Mouse (Mus musculus): ENCODE data around the gene Nck2.
"Not testable (repeated sequence)": the region's sequence is repeated elsewhere in the genome, so short reads cannot be mapped to it uniquely, and the experiment has no call there.

Gene Nck2

DNA sequence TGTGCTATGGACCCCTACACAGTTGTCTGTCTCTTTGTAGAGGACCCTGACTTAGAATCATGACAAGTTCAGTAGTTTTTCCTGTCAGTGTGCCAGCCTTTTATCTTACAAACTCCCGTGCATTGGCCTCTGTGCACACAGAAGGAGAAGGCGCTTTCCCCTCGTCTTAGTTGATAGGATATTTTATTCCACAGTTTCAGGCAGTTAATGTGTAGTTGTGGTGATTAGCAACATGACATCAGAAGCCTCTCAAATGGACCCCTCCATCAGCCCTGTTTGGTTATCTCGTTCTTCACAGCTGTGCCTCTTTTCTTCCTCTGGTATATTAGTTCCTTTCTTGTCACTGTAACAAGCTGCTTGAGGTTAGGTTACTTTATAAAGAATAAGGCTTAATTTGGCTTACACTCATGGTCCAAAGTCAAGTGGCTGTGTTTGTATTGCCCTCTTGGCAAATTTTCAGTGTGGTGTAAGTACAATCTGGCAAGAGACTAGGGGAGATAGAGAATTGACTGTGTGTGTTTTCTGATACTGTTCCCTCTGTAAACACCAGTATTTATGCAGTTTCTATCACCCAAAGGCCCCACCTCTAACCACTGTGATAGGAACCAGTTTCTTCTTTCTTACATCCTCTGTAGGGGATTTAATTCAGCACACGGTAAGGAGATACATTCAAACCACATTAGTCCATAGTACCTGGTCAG is 89.8 kb downstream of the Nck2 start:
- no peak for DNase-seq (ENCODE audit: low read depth, low spot score)

DNA sequence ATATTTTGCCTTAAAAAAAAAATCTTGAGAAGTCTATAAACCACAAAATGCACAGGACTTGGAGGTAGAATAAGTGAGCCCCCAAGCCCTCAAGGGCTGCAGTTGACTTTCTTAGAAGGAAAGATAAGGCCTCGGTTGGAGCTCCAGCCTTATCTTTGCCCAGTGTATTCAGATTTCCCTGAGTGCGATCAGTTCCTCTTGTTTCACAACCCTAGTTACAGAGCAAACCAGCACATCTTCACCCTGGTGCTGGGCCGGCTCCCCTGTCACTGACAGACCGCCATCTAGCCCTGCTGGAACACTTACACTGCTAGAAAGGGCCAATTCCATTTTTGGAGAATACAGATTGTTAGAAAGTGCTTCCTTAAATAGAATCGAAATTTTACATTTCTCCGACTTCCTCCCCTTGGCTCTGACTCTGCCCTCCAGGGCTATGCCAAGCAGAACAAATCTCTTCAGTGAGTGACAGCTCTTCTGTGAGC is 91.2 kb downstream of the Nck2 start:
- DNase-seq (ENCODE audit: low read depth, low spot score): no peak

DNA sequence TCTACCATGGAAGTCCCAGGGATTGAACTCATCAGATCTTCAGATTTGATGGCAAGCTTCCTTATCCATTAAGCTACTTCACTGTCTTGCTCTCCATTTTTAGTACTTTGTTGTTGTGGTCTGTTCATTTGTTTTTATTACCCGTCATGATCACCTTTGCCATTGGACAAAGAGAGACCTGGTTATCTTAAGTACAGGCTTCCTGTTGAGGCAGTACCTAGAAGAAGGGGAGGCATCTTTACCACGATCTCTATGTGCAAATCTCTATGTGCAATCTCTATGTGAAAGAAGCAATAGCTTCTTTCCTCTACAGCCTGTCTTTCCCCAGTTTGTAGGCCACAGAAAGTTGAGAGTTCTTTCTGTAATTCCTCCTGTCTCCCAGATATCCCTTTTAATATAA is 91.9 kb downstream of the Nck2 start:
- DNase-seq (ENCODE audit: low read depth, low spot score): no peak

DNA sequence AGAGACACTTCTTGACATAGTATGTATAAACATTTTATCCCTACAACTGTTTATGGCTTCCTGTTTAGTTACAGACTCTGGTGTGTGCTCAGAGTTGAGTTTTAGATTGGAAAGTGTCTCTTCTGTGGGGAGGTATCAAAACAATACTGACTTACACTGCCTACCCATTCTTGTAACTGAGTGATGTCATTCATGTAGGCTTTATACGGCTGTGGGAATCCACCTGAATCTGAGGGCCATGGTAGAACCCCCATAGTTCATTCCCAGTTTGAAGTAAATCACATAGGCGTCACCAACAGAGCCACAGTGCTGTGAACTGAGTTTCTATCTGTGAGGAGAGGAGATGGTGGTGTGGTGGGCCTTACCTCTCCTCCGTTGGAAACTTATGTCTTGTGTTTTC is 92.6 kb downstream of the Nck2 start:
- no peak for DNase-seq (ENCODE audit: low read depth, low spot score)

DNA sequence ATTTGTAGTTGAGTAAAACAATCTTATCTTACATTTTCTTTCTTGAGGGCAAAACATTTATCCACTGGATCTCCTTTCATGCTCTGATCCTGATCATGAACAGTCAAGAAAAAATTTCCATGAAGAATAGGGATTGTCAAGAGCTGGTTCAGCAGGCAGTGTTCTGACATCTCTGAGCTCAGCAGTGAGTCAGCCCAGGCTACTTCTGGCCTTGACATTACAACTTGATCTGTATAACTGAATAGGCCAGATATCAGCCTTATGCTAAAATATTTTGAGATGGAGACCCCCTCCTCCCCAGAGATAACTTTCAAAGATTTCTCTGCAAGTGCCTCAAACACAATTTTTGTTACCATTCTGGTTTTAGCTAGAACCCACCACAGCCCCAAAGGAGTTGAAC is 93.1 kb downstream of the Nck2 start:
- DNase-seq (ENCODE audit: low read depth, low spot score): no peak

DNA sequence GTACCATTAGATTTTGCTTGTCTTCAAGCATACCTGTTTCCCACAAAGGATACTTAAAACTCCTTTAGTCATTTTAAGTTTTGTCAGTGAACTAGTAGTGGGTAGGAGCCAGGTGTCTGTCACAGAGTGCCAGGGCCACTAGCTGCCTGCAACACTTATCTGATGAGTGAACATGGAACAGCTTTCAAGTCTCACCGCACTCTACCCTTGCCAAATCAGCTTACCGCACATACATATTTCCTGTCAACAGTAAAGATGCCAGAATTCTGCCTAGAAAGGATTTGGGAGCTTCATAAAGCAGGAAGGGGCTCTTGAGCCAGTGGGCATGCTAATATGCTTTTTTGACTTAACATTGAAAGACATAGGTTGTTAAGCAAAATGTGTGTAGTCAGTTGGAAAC is 94.3 kb downstream of the Nck2 start:
- DNase-seq (ENCODE audit: low read depth, low spot score): no peak

DNA sequence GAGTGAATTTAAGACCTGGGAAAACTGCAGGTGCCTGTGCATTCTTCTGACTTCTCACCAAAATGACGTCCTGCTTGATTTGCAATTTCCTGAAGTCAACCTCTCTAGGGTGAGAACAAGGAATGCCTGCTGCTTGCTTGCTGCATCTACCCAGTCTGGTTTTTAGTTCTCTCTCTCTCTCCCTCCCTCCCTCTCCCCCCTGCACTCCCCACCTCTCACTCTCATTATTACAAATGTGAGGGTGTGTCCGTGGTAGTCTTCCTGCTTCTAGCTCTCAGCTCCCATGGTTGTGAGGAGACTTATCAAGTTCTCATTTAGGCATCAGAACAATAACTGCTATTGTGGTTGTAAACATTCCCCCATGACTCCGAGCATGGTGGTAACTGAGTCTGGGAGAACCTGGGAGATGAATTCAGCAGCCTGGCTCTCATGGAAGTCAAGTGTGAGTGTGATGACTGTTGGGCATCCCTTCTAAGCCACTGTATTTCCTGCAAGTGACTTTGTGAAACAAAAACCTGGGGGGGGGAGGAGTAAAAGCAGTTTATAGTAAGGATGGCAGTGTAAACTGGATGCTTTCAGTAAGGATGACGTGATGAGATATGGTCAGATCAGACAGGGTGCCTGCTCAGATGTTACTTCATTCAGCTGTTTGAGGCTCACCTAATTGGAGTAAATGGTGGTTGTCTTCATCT is 95.5 kb downstream of the Nck2 start:
- no peak for DNase-seq (ENCODE audit: low read depth, low spot score)

DNA sequence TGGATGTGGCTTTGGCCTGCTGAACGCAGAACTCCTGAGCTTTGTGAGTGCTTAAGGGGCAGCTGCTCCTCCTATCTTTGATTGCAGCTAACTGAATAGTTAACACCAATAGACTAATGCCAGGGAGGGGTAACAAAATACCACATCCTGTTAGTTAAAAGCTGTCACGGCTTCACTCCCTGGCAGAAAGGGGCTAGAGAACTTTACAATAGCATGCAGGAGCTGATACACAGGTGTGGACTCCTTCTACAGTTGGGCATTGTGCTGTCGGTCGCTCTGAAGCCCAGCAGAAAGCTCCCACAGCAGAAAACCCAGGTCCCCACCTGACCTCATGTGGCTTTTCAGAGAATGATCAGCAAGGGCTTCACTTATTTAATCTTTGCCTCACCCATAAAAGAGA is 98.0 kb downstream of the Nck2 start:
- no peak for DNase-seq (ENCODE audit: low read depth, low spot score)

DNA sequence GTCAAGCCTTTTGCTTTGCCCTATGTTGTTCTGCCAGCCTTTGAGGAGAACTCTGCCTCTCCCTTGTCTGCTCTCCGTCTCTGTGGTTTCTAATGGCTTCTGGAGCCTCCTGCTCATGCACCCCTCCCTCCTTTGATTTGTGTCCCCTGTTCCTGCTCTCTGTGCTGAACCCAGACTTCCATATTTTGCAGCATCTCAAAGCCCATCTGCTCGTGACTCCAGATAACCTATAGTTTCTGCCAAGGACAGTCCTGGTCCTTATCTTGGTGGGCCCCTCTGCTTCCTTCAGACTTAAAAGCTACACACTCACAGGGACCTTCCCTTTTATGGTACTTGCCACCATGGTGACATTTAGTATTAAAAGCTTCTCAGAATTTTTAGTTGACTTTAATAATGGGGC is 103.3 kb downstream of the Nck2 start:
- no peak for DNase-seq (ENCODE audit: low read depth, low spot score)

DNA sequence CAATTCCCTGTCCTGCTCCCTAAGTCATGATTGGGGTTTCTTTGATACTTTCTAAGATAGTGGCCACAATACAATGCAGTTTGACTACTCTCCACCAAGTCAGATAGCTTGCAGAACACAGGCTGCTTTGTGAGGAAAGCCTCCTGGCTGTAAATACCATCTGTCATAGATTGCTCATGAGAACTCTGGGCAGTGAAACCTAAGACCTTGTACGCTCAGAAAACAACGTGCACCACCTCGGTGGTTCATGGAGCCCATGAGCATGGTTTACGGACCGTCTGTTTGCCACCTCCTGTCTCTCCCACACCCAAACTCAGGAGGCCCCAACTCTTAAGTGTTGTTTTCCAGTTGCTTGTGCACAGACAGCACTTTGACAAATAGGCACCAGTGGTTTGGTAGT is 104.4 kb downstream of the Nck2 start:
- peak; percentile 35 for DNase-seq (ENCODE audit: low read depth, low spot score)

DNA sequence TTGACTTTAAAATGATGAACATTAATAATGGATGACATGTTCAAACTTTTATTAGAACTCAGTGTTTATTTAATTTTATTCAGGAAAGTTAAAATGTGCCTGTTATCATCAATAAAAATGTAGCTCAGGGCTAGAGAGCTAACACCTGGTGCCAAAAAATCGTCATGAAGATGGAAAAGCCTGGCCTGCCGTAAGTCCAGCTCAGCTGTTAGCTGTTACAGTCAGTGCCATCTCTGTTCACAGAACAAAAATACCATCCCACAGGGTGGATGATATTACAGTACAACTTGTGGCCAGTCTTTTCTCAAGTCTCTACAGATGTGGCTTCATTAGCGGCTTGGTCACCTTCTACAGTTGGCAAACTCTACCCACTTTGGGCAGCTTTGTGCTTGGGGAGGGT is 106.1 kb downstream of the Nck2 start:
- no peak for DNase-seq (ENCODE audit: low read depth, low spot score)

DNA sequence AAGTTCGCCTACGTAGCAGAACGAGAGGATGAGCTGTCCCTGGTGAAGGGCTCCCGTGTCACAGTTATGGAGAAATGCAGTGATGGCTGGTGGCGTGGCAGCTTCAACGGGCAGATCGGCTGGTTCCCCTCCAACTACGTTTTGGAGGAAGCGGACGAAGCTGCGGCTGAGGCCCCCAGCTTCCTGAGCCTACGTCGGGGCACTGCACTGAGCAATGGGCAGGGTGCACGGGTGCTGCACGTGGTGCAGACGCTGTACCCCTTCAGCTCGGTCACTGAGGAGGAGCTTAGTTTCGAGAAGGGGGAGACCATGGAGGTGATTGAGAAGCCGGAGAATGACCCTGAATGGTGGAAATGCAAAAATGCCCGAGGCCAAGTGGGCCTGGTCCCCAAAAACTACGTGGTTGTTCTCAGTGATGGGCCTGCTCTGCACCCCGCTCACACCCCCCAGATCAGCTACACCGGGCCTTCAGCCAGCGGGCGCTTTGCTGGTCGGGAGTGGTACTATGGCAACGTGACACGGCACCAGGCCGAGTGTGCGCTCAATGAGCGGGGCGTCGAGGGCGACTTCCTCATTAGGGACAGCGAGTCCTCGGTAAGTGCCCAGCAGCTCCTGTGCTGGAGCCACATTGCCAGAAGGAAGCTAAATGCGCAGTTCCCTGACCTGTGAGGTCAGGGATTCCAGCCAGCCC is 109.8 kb downstream of the Nck2 start:
- DNase-seq (ENCODE audit: low read depth, low spot score): not testable (repeated sequence)

DNA sequence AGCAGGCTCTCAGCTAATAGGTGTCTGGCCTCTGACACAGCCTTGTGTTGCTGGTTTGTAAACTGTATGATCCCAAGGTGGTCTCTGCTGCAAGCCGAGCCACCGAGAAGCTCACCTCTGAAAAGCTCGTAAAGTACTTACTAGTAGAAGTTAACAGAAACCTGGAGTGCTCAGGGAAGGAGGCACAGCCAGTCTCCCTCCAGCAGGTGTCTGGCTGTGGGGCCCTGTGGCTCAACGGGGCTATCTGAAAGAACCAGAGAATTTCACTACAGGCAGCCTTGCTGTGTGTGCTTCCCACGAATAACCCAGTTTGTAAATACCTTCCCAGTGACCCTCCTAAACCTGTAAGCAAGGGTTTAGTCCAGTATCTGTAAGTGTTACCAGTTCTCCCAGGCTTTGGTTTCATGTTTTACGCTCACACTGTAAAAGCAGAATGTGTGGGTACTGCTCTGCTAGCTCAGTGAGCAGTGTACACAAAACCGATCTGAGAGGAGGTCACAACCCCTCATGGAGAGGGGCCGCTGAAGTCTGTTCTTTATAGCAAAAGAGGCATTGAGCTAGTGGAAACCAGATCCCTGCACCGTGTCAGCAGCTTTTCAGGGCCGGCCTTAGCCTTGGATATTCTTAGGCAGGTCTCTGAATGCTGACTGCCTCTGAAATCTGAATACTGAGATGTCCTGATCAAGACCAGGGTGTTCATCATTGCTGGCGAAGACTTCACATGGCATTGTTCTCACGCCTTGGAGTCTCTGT is 111.0 kb downstream of the Nck2 start:
- peak; percentile 21 for DNase-seq (ENCODE audit: low read depth, low spot score)

DNA sequence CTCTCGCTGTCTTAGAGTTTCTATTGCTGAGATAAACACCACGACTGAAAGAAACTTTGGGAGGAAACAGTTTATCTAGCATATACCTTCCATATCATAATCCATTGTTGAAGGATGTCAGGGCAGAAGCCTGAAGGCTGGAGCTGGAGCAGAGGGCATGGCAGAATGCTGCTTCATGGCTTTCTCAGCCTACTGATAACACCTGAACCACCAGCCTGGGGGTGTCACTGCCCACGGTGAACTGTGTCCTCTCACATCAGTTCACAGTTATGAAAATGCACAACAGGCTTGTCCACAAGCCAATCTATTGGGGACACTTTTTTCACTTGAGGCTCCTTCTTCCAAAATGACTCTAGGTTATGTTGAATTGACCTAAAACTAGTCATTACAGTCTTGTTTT is 114.0 kb downstream of the Nck2 start:
- DNase-seq (ENCODE audit: low read depth, low spot score): no peak

DNA sequence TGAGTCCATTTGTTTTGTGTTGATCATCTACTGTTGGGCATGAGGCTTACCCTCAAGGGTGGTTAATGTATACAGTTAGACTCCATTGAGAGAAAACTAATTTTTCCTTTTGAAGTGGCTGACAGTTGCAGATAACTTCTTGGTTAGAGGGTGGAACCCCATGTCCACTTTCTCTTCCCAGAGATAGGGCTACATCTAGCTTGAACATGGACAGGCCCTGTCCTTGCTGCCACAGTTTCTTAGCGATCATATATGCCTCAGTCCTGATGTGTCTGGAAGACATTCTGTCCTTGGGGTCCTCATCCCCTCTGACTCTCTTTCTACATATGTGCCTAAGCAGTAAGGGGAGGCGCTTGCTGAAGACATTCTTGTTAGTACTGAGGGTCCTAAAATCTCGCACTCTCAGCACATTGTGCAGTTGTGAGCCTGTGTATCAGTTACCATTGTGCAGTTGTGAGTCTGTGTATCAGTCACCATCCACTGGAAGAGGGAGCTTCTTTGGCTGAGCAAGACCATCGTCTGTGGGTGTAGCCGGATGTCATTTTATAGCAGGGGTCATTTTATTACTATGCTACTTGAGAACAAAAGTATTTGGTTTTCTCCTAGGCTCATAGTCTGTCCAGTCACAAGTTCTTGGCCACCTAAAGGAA is 114.8 kb downstream of the Nck2 start:
- no peak for DNase-seq (ENCODE audit: low read depth, low spot score)

DNA sequence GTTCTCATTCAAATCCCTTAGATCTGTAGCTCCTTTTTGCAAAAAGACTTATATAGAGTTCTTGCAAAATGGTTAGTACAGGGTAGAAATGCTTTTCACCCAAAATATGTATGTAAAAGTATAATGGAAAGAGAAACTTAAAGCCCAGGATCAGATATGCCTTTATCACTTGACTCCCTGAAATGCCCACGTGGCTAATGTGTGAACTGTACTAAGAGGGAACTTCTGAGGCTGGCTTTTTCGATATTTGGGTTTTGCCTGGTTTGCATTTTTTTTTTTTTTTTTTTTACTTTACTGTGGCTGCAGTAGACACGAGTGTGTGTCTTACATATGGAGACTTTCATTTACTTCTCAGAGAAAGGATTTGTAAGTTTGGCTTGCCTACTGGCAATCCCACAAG is 116.7 kb downstream of the Nck2 start:
- DNase-seq (ENCODE audit: low read depth, low spot score): no peak

DNA sequence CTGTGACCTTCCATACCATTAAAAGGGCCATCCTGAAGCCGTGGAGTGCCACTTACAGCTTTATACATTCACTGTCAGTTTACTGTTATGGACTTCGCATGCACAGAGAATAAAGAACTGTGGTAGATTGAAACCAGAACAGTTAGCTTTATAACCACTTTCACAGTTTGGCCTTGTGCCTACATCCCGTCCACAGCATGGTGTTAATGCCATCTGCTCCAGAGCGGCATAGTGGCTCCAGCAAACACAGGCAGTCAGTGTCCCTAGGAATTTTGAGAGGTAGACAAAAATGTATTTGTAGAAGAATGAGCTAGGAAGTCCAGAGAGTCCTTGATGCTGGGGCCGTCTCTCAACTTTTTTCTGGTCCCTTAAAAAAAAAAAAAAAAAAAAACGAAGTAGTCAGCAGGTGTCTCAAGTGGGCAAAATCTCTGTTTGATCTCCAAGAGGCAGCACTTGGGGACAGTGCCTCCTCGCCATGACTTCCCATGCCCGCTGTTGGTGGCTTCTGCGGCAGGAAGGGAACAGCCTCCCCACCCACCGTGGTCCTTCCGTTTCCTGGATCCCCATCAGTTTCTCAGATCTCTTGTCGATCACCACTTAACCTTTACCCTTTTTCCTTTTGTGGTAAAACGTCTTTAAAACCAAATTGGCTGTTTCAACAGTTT is 117.8 kb downstream of the Nck2 start:
- DNase-seq (ENCODE audit: low read depth, low spot score): no peak

DNA sequence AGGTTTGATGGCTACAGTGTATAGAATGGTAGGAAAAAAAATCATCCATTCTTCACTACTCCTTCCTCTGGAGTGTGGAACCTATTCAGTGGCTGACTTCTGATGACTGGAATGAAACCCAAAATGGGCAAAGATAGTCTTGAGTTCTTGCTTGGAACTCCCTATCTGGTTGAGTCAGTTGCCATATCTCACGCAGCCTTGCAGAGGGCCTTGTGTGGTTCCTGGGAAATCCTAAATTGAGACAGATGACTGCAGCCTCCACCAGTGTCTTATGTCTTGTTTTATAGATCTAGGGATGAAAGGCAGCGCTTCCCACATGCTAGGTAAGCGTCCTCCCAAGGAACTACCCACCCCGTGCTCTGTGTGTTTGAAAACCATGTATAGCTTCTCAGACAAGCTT is 120.9 kb downstream of the Nck2 start:
- DNase-seq (ENCODE audit: low read depth, low spot score): no peak

DNA sequence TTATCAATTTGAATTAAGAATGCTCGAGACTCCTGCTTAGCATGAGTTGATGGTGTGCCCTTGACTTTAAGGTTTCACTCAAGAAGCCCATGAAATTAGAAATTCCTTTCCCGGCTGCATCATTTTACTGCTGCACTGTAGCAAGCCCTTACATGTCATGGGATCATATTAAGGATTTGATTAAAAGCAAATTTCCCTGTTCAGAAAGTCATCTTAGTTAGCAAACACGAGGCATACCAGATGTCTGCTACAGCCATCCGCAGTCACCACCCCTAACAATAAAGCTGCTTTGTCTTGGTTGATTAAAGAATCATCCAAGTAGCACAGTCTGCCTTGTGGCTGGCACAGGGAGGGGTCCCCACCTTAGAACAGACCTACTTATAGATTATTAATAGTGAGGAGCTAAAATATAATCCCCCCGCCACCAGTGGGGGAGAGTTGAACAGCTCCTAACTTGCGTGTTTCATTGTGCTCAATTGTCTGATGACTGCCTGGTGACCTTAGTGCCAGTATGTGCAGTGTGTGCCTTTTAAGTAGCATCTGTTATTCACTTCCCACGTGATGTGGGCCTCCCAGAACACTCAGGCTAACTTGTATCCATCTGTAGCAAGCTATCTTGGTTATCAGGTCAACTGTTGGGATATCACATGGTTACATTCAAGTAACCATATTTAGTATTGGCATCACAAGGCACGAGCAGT is 122.4 kb downstream of the Nck2 start:
- DNase-seq (ENCODE audit: low read depth, low spot score): no peak

DNA sequence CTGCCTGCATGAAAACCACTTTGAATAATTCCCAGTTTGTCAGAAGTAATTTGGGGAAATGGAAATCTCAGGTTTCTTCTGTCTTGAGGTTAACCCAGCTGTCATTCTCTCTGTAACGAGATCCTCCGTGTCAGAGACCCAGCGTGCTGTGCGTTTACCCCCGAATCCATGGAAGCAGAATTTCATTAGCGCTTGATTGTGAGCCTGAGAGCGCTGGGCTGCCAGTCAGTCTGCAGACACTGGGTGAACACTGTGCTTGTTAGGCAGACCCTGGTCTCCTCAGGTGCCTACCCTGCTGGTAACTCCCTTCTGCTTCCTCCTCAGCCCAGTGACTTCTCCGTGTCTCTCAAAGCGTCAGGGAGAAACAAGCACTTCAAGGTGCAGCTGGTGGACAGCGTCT is 124.4 kb downstream of the Nck2 start:
- no peak for DNase-seq (ENCODE audit: low read depth, low spot score)

All from forelimb bud, embryonic 11.5 days (tissue).